Mouse (Mus musculus) heart, embryonic 10.5 days (tissue): ENCODE data around the gene Afg1l. TPM values are rescaled to one million over a fixed set of nuclear protein-coding genes. Genes with fewer than 3 reads are reported as not detected.

Experiments
- DNase-seq: peaks from one replicate; pipeline ENCODE4 v3.0.0-alpha.2; 2017; ENCODE audit warnings: low spot score
- H3K27ac ChIP-seq: fragments of 300-500 bp; sonication (generic); 2 replicates; pipeline ENCODE4 v1.5.1; 2016; ENCODE audit warnings: mild to moderate bottlenecking
- H3K27me3 ChIP-seq: fragments of 300-500 bp; sonication (generic); 2 replicates; pipeline ENCODE4 v1.6.1; 2016; ENCODE audit warnings: mild to moderate bottlenecking; ENCODE audit not compliant: poor library complexity, insufficient read depth, severe bottlenecking
- H3K36me3 ChIP-seq: fragments of 300-500 bp; sonication (generic); 2 replicates; pipeline ENCODE4 v1.6.1; 2016; ENCODE audit warnings: mild to moderate bottlenecking, moderate library complexity
- H3K4me1 ChIP-seq: fragments of 300-500 bp; sonication (generic); 2 replicates; pipeline ENCODE4 v1.6.1; 2016; ENCODE audit warnings: mild to moderate bottlenecking
- H3K4me3 ChIP-seq: fragments of 300-500 bp; sonication (generic); 2 replicates; pipeline ENCODE4 v1.5.1; 2016; ENCODE audit warnings: mild to moderate bottlenecking, moderate library complexity
- H3K9me3 ChIP-seq: fragments of 300-500 bp; sonication (generic); 2 replicates; pipeline ENCODE4 v1.6.1; 2016; ENCODE audit warnings: mild to moderate bottlenecking, moderate library complexity
- WGBS: fragments of 180-500 bp; shearing (Covaris S2); methylation state at CpG from one replicate; pipeline ENCODE4 v1.1.7; 2016; 5-methylcytosine and 5-hydroxymethylcytosine counted together
- polyA plus RNA-seq: library from polyadenylated mRNA; unstranded; fragments of >200 nt; fragmentation: Nextera tagmentation; extraction: Ambion mirVana; gene quantifications from 2 replicates; pipeline ENCODE4 v1.2.1, GENCODE M21; 2016

Afg1l gene
- polyA plus RNA-seq, 1 experiment from 2014 or later = 8.7 TPM

GRCm38 (mm10) chr10:42299426-42299825 lies 178.9 kb downstream of the Afg1l start:
- H3K9me3 ChIP-seq = no peaks in the 10 kb centered on the region
- H3K27ac ChIP-seq = no peak overlapping the region
- no peak overlapping the region for H3K4me3 ChIP-seq
- 88% methylated on average over 6 of the region's 6 CpGs for WGBS
- H3K36me3 ChIP-seq = no peaks in the 10 kb centered on the region
- DNase-seq = no peak
- H3K27me3 ChIP-seq = peaks cover 6% of the 10 kb centered on the region; the same call in 1 of the 2 replicates
- 0 out of 2 replicates have a peak, but pooled peaks cover 4% of the 10 kb centered on the region for H3K4me1 ChIP-seq

GRCm38 (mm10) chr10:42297954-42298353 lies 180.4 kb downstream of the Afg1l start:
- WGBS = 85% methylated on average over 1 of the region's 1 CpGs
- Histone ChIP-seq H3K4me3 (no peak overlapping the region), H3K4me1 (peaks cover 13% of the 10 kb centered on the region), H3K36me3 (no peaks in the 10 kb centered on the region), H3K9me3 (no peaks in the 10 kb centered on the region), H3K27me3 (peaks cover 6% of the 10 kb centered on the region; the same call in 1 of the 2 replicates), H3K27ac (no peak overlapping the region)
- no peak for DNase-seq

- no peaks in the 10 kb centered on the region for H3K36me3 ChIP-seq
- no peak overlapping the region for H3K4me3 ChIP-seq
- H3K27ac ChIP-seq = no peak overlapping the region
- H3K27me3 ChIP-seq = peaks cover 6% of the 10 kb centered on the region; the same call in 1 of the 2 replicates
- H3K9me3 ChIP-seq = no peaks in the 10 kb centered on the region
- WGBS = 74% methylated on average over 2 of the region's 2 CpGs
- no peak for DNase-seq
- peaks cover 13% of the 10 kb centered on the region for H3K4me1 ChIP-seq
Measured at GRCm38 (mm10) chr10:42297109-42297508, 181.3 kb downstream of the Afg1l start.

GRCm38 (mm10) chr10:42296559-42296958 lies 181.8 kb downstream of the Afg1l start:
- Histone ChIP-seq H3K4me1 (peaks cover 13% of the 10 kb centered on the region), H3K27me3 (peaks cover 6% of the 10 kb centered on the region; the same call in 1 of the 2 replicates), H3K27ac (no peak overlapping the region), H3K36me3 (no peaks in the 10 kb centered on the region), H3K9me3 (no peaks in the 10 kb centered on the region), H3K4me3 (no peak overlapping the region)
- WGBS = 59% methylated on average over 4 of the region's 4 CpGs
- no peak for DNase-seq

- Histone ChIP-seq H3K4me3 (no peak overlapping the region), H3K27me3 (no peaks in the 10 kb centered on the region), H3K36me3 (no peaks in the 10 kb centered on the region), H3K9me3 (no peaks in the 10 kb centered on the region), H3K27ac (no peak overlapping the region), H3K4me1 (peaks cover 9% of the 10 kb centered on the region)
- 0% methylated on average over 1 of the region's 1 CpGs for WGBS
- DNase-seq = no peak
Measured at GRCm38 (mm10) chr10:42295028-42295427, 183.3 kb downstream of the Afg1l start.

- peaks cover 9% of the 10 kb centered on the region for H3K4me1 ChIP-seq
- no peaks in the 10 kb centered on the region for H3K9me3 ChIP-seq
- H3K27me3 ChIP-seq = 0 out of 2 replicates have a peak, but pooled peaks cover 4% of the 10 kb centered on the region
- no peaks in the 10 kb centered on the region for H3K36me3 ChIP-seq
- no peak for DNase-seq
- H3K27ac ChIP-seq = no peak overlapping the region
- H3K4me3 ChIP-seq = no peak overlapping the region
- WGBS = 60% methylated on average over 2 of the region's 2 CpGs
Measured at GRCm38 (mm10) chr10:42294392-42294791, 184.0 kb downstream of the Afg1l start.

- Histone ChIP-seq H3K27ac (0 out of 2 replicates have a peak overlapping the region, but pooled peaks have one; percentile 8), H3K4me3 (no peak overlapping the region), H3K4me1 (peaks cover 9% of the 10 kb centered on the region), H3K9me3 (no peaks in the 10 kb centered on the region), H3K27me3 (0 out of 2 replicates have a peak, but pooled peaks cover 6% of the 10 kb centered on the region), H3K36me3 (no peaks in the 10 kb centered on the region)
- 37% methylated on average over 4 of the region's 4 CpGs for WGBS
- no peak for DNase-seq
Measured at GRCm38 (mm10) chr10:42293877-42294276, 184.5 kb downstream of the Afg1l start.

- H3K9me3 ChIP-seq = peaks cover 2% of the 10 kb centered on the region; the same call in 1 of the 2 replicates
- H3K27me3 ChIP-seq = 0 out of 2 replicates have a peak, but pooled peaks cover 6% of the 10 kb centered on the region
- no peak overlapping the region for H3K27ac ChIP-seq
- H3K4me1 ChIP-seq = peaks cover 9% of the 10 kb centered on the region
- 53% methylated on average over 5 of the region's 5 CpGs for WGBS
- H3K4me3 ChIP-seq = no peak overlapping the region
- no peaks in the 10 kb centered on the region for H3K36me3 ChIP-seq
- DNase-seq = no peak
Measured at GRCm38 (mm10) chr10:42291360-42291759, 187.0 kb downstream of the Afg1l start.

GRCm38 (mm10) chr10:42287666-42288065 lies 190.7 kb downstream of the Afg1l start:
- 62% methylated on average over 1 of the region's 1 CpGs for WGBS

GRCm38 (mm10) chr10:42278307-42278850 lies 200.0 kb downstream of the Afg1l start:
- peaks cover 34% of the 10 kb centered on the region for H3K4me1 ChIP-seq
- 2% methylated on average over 36 of the region's 38 CpGs for WGBS
- H3K9me3 ChIP-seq = no peaks in the 10 kb centered on the region
- H3K36me3 ChIP-seq = no peaks in the 10 kb centered on the region
- peak overlapping the region; percentile 94 for H3K27ac ChIP-seq
- peak overlapping the region; percentile 90 for H3K4me3 ChIP-seq
- no peak for DNase-seq
- H3K27me3 ChIP-seq = peaks cover 7% of the 10 kb centered on the region

More at GRCm38 (mm10) chr10:42287666-42288065, 190.7 kb downstream of the Afg1l start:
- no peaks in the 10 kb centered on the region for H3K36me3 ChIP-seq
- 0 out of 2 replicates have a peak, but pooled peaks cover 6% of the 10 kb centered on the region for H3K27me3 ChIP-seq
- H3K4me3 ChIP-seq = no peak overlapping the region
- no peaks in the 10 kb centered on the region for H3K4me1 ChIP-seq
- peaks cover 8% of the 10 kb centered on the region; the same call in 1 of the 2 replicates for H3K9me3 ChIP-seq
- H3K27ac ChIP-seq = no peak overlapping the region
- DNase-seq = no peak

- peak overlapping the region; percentile 90 for H3K4me3 ChIP-seq
- WGBS = under 1% methylated on average over 78 of the region's 78 CpGs
- H3K4me1 ChIP-seq = peaks cover 35% of the 10 kb centered on the region
- DNase-seq = peak; percentile 99
- peak overlapping the region; percentile 94 for H3K27ac ChIP-seq
- peaks cover 7% of the 10 kb centered on the region for H3K27me3 ChIP-seq
- H3K9me3 ChIP-seq = no peaks in the 10 kb centered on the region
- H3K36me3 ChIP-seq = no peaks in the 10 kb centered on the region
Measured at GRCm38 (mm10) chr10:42277476-42278306, 200.7 kb downstream of the Afg1l start.

- peaks cover 7% of the 10 kb centered on the region for H3K27me3 ChIP-seq
- peak; percentile 95 for DNase-seq
- WGBS = under 1% methylated on average over 86 of the region's 88 CpGs
- no peaks in the 10 kb centered on the region for H3K36me3 ChIP-seq
- H3K9me3 ChIP-seq = no peaks in the 10 kb centered on the region
- peaks cover 37% of the 10 kb centered on the region for H3K4me1 ChIP-seq
- H3K4me3 ChIP-seq = peak within 1 kb of the TSS; percentile 90
- peak within 1 kb of the TSS; percentile 94 for H3K27ac ChIP-seq
Measured at GRCm38 (mm10) chr10:42276507-42277345, 201.6 kb downstream of the Afg1l start, which contains the start of gene Foxo3. TSS of gene Foxo3 (minus strand) at chr10:42276755.
